Mouse (Mus musculus): Measurements from ENCODE around the gene Plpp2.

DNA sequence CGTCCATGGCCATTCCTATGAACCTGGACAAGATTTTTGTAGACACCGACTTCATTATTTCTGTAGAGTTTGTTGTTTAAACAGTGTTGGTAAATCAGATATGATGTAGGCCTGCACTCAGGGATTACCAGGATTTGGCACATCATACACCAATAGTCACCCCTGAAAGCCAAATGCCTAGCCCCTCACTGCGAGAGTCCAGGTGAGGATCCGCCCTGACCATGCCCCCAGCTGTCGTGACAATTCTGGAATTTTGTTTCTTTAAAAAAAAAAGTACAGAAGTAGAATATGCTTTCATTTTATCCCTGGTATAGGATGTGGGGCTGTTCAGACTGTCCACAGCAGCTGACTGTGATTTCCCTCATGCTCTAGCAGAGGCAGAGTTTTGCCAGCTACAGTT is 36.3 kb upstream of the Plpp2 start:
- TF ChIP-seq CTCF (conservative IDR thresholded peaks at IDR 0.05 in 1 of 2, IDR thresholded peaks at IDR 0.05 in 1 of 2; ENCODE audit: low read depth in 2 of 2, low read length in 2 of 2) (no peak), POLR2A (IDR thresholded peaks at IDR 0.05; ENCODE audit: low read depth, low read length) (no peak), MAX (IDR thresholded peaks at IDR 0.05; ENCODE audit: low read length) (no peak), KAT2A (IDR thresholded peaks at IDR 0.05; ENCODE audit: insufficient replicate concordance, low read length) (no peak), USF1 (IDR thresholded peaks at IDR 0.05; ENCODE audit: low read depth, low read length) (no peak), EP300 (IDR thresholded peaks at IDR 0.05; ENCODE audit: low read length) (no peak), MYC (IDR thresholded peaks at IDR 0.05; ENCODE audit: low read depth, low read length) (no peak), ETS1 (conservative IDR thresholded peaks at IDR 0.05; ENCODE audit: low read depth, low read length) (no peak), MEF2A (IDR thresholded peaks at IDR 0.05; ENCODE audit: borderline replicate concordance, low read depth, low read length) (no peak), ZC3H11A (IDR thresholded peaks at IDR 0.05; ENCODE audit: low read depth, low read length) (no peak), CHD2 (IDR thresholded peaks at IDR 0.05; ENCODE audit: low read length) (no peak), E2F4 (IDR thresholded peaks at IDR 0.05; ENCODE audit: insufficient replicate concordance, low read depth, low read length) (no peak), USF2 (conservative IDR thresholded peaks at IDR 0.05; ENCODE audit: low read depth, low read length) (no peak)

All from CH12.LX (cell line).